Mouse (Mus musculus): ENCODE results near the gene Gdap1l1. TPM values are rescaled to one million over a fixed set of nuclear protein-coding genes. Genes with fewer than 3 reads are reported as not detected.

The Gdap1l1 gene
- polyA plus RNA-seq, 1 experiment from 2014 or later, result 0.19 TPM

DNA sequence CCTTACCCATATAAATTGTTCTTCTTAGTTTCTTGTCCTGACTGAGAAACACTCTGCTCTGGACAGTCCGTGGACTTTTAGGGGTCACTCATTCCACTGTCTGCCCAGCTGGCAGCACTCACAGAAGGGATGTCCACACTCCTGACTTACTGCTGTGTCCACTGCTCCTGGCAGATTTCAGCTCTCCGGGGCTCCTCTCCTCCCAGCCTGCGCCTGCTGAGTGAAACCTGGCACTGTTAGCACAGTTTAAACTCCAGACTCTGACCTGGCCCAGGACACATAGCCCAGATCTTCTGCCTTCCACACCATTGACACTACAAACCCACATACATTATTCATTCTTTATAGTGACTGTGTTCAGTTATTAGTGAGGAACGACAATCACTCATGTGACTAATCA, 25.7 kb downstream of the Gdap1l1 start:
- ATAC-seq (ENCODE audit: insufficient number of reproducible peaks, low FRiP score), result no peak
- peak overlapping the region; percentile 32 for H3K4me2 ChIP-seq
- peak overlapping the region; percentile 87 for H3K27ac ChIP-seq (ENCODE audit: poor library complexity, severe bottlenecking)
- H3K36me3 ChIP-seq, result peaks cover 15% of the 10 kb centered on the region
- H3K27me3 ChIP-seq (replicated peaks), result peaks cover 3% of the 10 kb centered on the region
- H3K9ac ChIP-seq, result 0 out of 2 replicates have a peak overlapping the region, but pooled peaks have one; percentile 15
- 44% methylated on average over 4 of the region's 4 CpGs for WGBS
- no peaks in the 10 kb centered on the region for H3K9me3 ChIP-seq (replicated peaks)
- peaks cover 45% of the 10 kb centered on the region for H3K4me1 ChIP-seq (replicated peaks)
- no peak overlapping the region for H3K4me3 ChIP-seq

- ATAC-seq (ENCODE audit: insufficient number of reproducible peaks, low FRiP score), result 0 out of 2 replicates have a peak, but pooled peaks have one; percentile 34
- Histone ChIP-seq H3K4me2 (peak overlapping the region; percentile 32), H3K36me3 (peaks cover 20% of the 10 kb centered on the region), H3K9me3 (replicated peaks) (no peaks in the 10 kb centered on the region), H3K4me3 (no peak overlapping the region), H3K9ac (peak overlapping the region; percentile 15; the same call in 1 of the 2 replicates), H3K4me1 (replicated peaks) (peaks cover 40% of the 10 kb centered on the region), H3K27ac (ENCODE audit: poor library complexity, severe bottlenecking) (peak overlapping the region; percentile 87), H3K27me3 (replicated peaks) (no peaks in the 10 kb centered on the region; the same call in 1 of the 2 replicates)
- WGBS, result 37% methylated on average over 6 of the region's 6 CpGs
Measured at GRCm38 (mm10) chr2:163464562-163464961, 26.3 kb downstream of the Gdap1l1 start.

DNA sequence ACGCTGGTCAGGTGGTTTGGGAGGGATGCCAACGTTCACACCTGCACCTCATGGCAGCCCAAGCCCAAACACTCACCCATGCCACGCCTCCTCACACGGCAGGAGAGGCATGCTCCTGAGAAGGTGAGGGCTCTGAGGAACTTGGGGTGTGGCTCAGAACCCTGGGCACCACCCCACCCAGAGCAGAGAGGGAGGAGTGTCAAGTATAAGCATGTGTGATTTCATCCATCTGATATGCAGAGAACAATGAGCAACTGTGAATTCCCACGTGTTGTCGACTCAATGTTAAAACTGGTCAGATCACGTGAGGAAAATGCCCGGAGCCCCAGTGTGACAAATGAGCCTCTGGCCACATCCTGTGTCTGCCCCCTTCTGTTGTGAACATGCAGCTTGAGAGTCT, 28.5 kb downstream of the Gdap1l1 start:
- no peak overlapping the region for H3K27ac ChIP-seq (ENCODE audit: poor library complexity, severe bottlenecking)
- H3K4me2 ChIP-seq, result no peak overlapping the region
- ATAC-seq (ENCODE audit: insufficient number of reproducible peaks, low FRiP score), result no peak
- peaks cover 24% of the 10 kb centered on the region for H3K36me3 ChIP-seq
- no peak overlapping the region for H3K9ac ChIP-seq
- no peaks in the 10 kb centered on the region for H3K27me3 ChIP-seq (replicated peaks)
- 65% methylated on average over 8 of the region's 8 CpGs for whole genome bisulfite sequencing
- H3K4me3 ChIP-seq, result no peak overlapping the region
- H3K9me3 ChIP-seq (replicated peaks), result no peaks in the 10 kb centered on the region
- H3K4me1 ChIP-seq (replicated peaks), result peaks cover 48% of the 10 kb centered on the region

DNA sequence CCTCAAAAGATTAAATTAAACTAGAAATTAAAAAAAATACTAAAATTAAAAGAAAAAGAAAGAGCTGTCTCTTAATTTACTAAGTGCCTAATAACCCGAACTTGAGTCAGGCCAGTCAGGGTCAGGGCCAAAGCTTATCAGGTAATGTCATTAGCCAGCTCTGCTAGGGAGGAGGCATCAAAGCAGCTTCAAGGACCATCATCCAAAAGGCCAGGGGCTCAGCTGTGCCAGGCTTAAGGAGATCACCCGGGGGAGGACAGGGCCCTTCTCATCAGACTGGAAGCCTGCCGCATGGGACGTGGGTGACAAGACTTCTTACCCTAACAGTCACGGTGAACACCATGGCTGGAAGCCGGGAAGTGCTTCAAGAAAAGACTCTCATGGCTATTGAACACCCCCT, 29.3 kb downstream of the Gdap1l1 start:
- Histone ChIP-seq H3K27me3 (replicated peaks) (no peaks in the 10 kb centered on the region), H3K36me3 (peaks cover 24% of the 10 kb centered on the region), H3K27ac (ENCODE audit: poor library complexity, severe bottlenecking) (no peak overlapping the region), H3K4me3 (no peak overlapping the region), H3K4me2 (no peak overlapping the region), H3K4me1 (replicated peaks) (peaks cover 45% of the 10 kb centered on the region), H3K9ac (no peak overlapping the region), H3K9me3 (replicated peaks) (no peaks in the 10 kb centered on the region)
- ATAC-seq (ENCODE audit: insufficient number of reproducible peaks, low FRiP score), result no peak
- 66% methylated on average over 6 of the region's 6 CpGs for WGBS

DNA sequence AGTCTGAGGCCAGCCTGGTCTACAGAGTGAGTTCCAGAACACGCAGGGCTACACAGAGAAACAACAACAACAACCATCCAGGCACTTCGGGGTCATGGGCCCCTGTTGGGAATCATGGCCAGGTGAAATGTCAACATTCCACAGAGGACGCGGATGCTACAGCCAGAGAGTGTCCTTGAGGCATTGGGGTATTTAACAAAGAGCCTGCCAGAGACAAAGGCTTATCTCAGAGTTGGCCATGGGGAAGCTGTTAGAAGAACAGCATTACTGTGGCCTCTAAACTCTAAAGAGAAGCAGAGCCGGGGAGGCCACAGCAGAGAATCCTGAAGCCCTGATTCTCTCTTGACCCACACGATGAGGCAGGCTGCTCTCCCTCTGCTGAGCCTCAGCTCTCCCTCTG, 30.6 kb downstream of the Gdap1l1 start:
- 84% methylated on average over 6 of the region's 6 CpGs for WGBS
- no peak for ATAC-seq (ENCODE audit: insufficient number of reproducible peaks, low FRiP score)
- peaks cover 24% of the 10 kb centered on the region for H3K36me3 ChIP-seq
- H3K9ac ChIP-seq, result no peak overlapping the region
- H3K27me3 ChIP-seq (replicated peaks), result no peaks in the 10 kb centered on the region; the same call in 1 of the 2 replicates
- no peaks in the 10 kb centered on the region for H3K9me3 ChIP-seq (replicated peaks)
- peaks cover 32% of the 10 kb centered on the region for H3K4me1 ChIP-seq (replicated peaks)
- no peak overlapping the region for H3K4me2 ChIP-seq
- no peak overlapping the region for H3K27ac ChIP-seq (ENCODE audit: poor library complexity, severe bottlenecking)
- H3K4me3 ChIP-seq, result no peak overlapping the region

- H3K4me3 ChIP-seq, result no peak overlapping the region
- no peak overlapping the region for H3K27ac ChIP-seq (ENCODE audit: poor library complexity, severe bottlenecking)
- no peaks in the 10 kb centered on the region for H3K9me3 ChIP-seq (replicated peaks)
- H3K9ac ChIP-seq, result no peak overlapping the region
- ATAC-seq (ENCODE audit: insufficient number of reproducible peaks, low FRiP score), result no peak
- H3K4me1 ChIP-seq (replicated peaks), result peaks cover 23% of the 10 kb centered on the region
- H3K4me2 ChIP-seq, result no peak overlapping the region
- no peaks in the 10 kb centered on the region; the same call in 1 of the 2 replicates for H3K27me3 ChIP-seq (replicated peaks)
- 92% methylated on average over 15 of the region's 15 CpGs for WGBS
- H3K36me3 ChIP-seq, result peaks cover 24% of the 10 kb centered on the region
Measured at GRCm38 (mm10) chr2:163469711-163470110, 31.4 kb downstream of the Gdap1l1 start.

DNA sequence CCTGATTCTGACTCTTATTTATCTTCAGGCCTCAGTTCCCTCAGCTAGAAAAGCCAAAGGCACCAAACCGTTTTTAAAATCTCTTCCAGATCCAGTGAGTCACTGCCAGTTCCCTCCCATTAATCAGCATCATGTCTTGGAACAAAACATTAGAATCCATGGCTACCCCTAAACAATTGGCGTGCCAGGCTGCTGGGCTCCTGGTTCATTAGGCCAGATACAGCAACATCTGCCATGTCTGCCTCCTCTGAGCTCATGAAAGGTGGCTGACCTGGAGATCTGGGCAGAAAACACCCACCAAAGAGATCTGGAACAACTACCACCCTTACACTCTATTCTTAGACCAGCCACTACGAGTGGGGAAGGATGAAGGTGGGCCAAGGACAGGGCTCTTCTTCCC, 32.9 kb downstream of the Gdap1l1 start:
- peak overlapping the region; percentile 81 for H3K4me3 ChIP-seq
- no peak overlapping the region for H3K27ac ChIP-seq (ENCODE audit: poor library complexity, severe bottlenecking)
- ATAC-seq (ENCODE audit: insufficient number of reproducible peaks, low FRiP score), result no peak
- H3K36me3 ChIP-seq, result peaks cover 24% of the 10 kb centered on the region
- peaks cover 10% of the 10 kb centered on the region for H3K4me1 ChIP-seq (replicated peaks)
- H3K9ac ChIP-seq, result 0 out of 2 replicates have a peak overlapping the region, but pooled peaks have one; percentile 86
- H3K9me3 ChIP-seq (replicated peaks), result no peaks in the 10 kb centered on the region
- WGBS, result 69% methylated on average over 3 of the region's 3 CpGs
- peak overlapping the region; percentile 90 for H3K4me2 ChIP-seq
- H3K27me3 ChIP-seq (replicated peaks), result peaks cover 4% of the 10 kb centered on the region; the same call in 1 of the 2 replicates

GRCm38 (mm10) chr2:163471710-163472465, 33.6 kb downstream of the Gdap1l1 start:
- peak overlapping the region; percentile 90 for H3K4me2 ChIP-seq
- peaks cover 24% of the 10 kb centered on the region for H3K36me3 ChIP-seq
- H3K9me3 ChIP-seq (replicated peaks), result no peaks in the 10 kb centered on the region
- H3K27me3 ChIP-seq (replicated peaks), result peaks cover 4% of the 10 kb centered on the region; the same call in 1 of the 2 replicates
- H3K27ac ChIP-seq (ENCODE audit: poor library complexity, severe bottlenecking), result peak overlapping the region; percentile 71
- peak; percentile 73 for ATAC-seq (ENCODE audit: insufficient number of reproducible peaks, low FRiP score)
- peaks cover 10% of the 10 kb centered on the region for H3K4me1 ChIP-seq (replicated peaks)
- peak overlapping the region; percentile 86 for H3K9ac ChIP-seq
- WGBS, result 5% methylated on average over 36 of the region's 36 CpGs
- peak overlapping the region; percentile 81 for H3K4me3 ChIP-seq

DNA sequence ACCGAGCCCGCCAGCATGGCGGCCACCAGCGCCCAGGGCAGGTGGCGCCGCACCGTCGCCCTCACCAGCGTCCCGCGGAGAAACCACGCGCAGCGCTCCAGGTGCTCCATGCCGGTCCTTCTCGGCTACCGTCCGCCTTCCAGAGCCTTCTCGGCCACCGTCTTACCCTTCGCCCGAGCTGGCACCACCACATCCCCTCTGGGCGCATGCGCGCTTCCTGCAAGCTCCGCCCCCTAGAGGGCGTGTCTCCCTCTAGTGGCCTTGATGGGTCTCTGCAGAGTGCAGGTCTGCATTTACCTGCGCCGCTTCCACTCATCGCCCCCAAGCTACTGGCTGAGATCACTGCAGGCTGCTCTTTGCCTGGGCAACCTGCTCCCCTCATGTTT, 34.2 kb downstream of the Gdap1l1 start, which contains the start of gene Fitm2:
TSS of gene Fitm2 (minus strand) at position 164 of the 386 bp plus-strand sequence.
- Histone ChIP-seq H3K4me3 (peak within 1 kb of the TSS; percentile 81), H3K36me3 (peaks cover 24% of the 10 kb centered on the region), H3K27ac (ENCODE audit: poor library complexity, severe bottlenecking) (peak within 1 kb of the TSS; percentile 71), H3K27me3 (replicated peaks) (peaks cover 4% of the 10 kb centered on the region; the same call in 1 of the 2 replicates), H3K4me2 (peak within 1 kb of the TSS; percentile 90), H3K9me3 (replicated peaks) (no peaks in the 10 kb centered on the region), H3K4me1 (replicated peaks) (peaks cover 10% of the 10 kb centered on the region), H3K9ac (peak within 1 kb of the TSS; percentile 86)
- peak; percentile 95 for ATAC-seq (ENCODE audit: insufficient number of reproducible peaks, low FRiP score)
- WGBS, result under 1% methylated on average over 30 of the region's 30 CpGs

DNA sequence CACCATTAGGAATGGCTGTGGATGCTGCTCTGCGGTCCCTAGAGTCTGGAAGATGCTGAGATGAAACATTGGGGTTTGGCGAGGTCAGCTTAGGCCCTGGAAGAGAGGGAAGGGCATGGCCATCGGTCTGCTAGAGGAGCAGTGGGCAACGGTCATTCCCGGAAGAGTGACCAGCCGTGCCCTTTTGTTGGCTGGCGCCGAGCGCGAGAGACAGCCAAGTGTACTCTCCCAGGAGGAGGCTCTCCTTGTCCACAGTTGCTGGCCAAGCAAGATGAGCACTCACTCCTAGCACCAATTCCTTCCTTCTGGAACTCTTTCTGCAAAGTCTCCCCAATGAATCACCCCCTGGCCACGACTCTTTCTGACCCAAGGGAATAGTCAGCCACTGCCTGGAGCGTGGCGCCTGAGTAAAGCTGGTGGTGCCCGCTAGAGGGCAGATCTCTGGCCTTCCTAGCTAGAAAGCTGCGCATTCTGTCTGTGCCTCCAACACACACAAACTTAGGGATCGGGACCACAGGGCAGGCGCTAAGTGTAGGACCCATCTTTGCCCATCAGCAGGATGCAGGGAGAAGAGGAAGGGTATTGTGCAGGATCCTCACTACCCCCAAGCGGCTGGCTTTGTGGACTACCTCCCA, 42.0 kb downstream of the Gdap1l1 start:
- no peak overlapping the region for H3K4me2 ChIP-seq
- H3K36me3 ChIP-seq, result no peaks in the 10 kb centered on the region
- no peak overlapping the region for H3K9ac ChIP-seq
- no peak overlapping the region for H3K4me3 ChIP-seq
- no peak for ATAC-seq (ENCODE audit: insufficient number of reproducible peaks, low FRiP score)
- peaks cover 34% of the 10 kb centered on the region for H3K27me3 ChIP-seq (replicated peaks)
- no peak overlapping the region for H3K27ac ChIP-seq (ENCODE audit: poor library complexity, severe bottlenecking)
- H3K4me1 ChIP-seq (replicated peaks), result peaks cover 8% of the 10 kb centered on the region
- H3K9me3 ChIP-seq (replicated peaks), result no peaks in the 10 kb centered on the region
- WGBS, result 46% methylated on average over 18 of the region's 18 CpGs

DNA sequence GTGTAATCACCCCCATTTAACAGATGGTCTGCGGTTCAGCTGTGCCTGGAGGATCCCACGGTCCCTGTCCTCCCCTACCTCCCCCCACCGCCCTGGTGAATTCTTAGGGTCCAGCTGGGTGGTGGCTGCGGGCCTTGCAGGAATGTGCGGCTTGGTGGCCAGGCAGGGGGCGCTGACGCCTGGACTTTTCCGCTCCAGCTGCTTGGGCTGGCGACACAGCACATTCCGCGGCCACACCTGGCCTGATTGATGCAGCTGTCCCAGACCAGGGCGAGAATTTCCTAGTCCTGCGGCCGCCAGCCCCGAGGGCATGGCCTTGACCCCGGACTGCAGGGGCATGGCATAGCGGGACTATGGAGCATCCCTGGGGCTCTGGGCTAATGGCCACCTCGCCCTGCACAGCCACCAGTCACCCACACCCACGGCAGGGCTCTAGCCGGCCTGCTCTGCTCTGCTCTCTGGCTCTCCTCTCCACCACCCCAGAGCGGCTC, 43.3 kb downstream of the Gdap1l1 start:
- H3K9me3 ChIP-seq (replicated peaks), result no peaks in the 10 kb centered on the region
- no peak overlapping the region for H3K27ac ChIP-seq (ENCODE audit: poor library complexity, severe bottlenecking)
- no peak for ATAC-seq (ENCODE audit: insufficient number of reproducible peaks, low FRiP score)
- H3K9ac ChIP-seq, result peak overlapping the region; percentile 33; the same call in 1 of the 2 replicates
- peak overlapping the region; percentile 71 for H3K4me2 ChIP-seq
- H3K4me1 ChIP-seq (replicated peaks), result peaks cover 8% of the 10 kb centered on the region
- WGBS, result 2% methylated on average over 21 of the region's 21 CpGs
- H3K27me3 ChIP-seq (replicated peaks), result peaks cover 31% of the 10 kb centered on the region
- no peaks in the 10 kb centered on the region for H3K36me3 ChIP-seq
- peak overlapping the region; percentile 32 for H3K4me3 ChIP-seq

All from heart, embryonic 12.5 days (tissue).